Mouse (Mus musculus) megakaryocyte, embryonic 14.5 days (primary cell): Measurements from ENCODE around the gene Bbs2.

ENCODE experiments used
- FLI1 ChIP-seq: IDR thresholded peaks from 2 replicates; pipeline ENCODE4 v1.6.1; 2012; ENCODE audit warnings: low read length, inconsistent platforms, mixed read lengths
- GATA1 ChIP-seq: IDR thresholded peaks from 3 replicates; pipeline ENCODE4 v1.6.1; 2012; ENCODE audit warnings: mixed read lengths, low read length, inconsistent platforms, borderline replicate concordance

DNA sequence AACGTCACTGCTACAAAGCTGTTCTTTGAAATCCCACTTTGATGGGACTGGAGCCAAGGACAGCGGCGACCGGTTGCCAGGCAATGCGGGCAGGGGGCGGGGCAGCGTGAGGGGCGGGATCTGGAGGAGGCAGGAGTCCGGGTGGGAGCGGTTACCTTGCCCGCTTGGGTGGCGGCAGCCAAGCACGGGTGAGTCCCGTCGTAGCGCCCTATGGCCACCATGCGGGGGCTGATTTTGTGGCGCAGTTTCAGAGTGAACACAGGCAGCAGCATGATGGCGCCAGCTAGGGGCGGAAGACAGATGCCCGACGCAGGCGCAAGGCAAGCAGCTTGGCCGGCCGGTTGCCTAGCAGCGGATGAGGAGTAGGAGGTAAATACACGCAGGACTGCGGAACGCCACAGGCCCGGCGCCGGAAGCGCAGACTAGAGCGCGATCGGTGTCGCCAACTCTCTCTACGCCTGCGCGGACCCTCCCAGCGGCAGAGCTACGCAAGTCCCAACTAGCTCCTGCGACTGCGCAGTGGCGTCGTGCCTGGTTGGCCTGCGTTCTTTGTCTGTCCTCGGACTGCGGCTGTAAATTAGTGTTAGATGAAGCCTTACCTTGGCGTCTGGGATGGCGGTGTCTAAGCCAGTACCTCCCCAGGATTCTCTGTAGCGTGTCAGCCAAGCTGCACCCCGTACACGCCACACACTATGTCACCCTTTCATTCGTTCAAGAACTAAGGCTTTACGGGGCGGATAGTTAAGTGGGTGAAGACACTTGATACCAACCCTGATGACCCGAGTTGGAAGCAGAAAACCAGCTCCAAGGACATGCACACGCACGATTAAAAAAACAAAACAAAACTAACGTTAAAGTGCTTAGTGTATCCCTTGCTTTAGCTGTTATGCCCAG lies at the start of gene Bbs2:
- TF ChIP-seq GATA1 (no peak), FLI1 (no peak)
